Mouse (Mus musculus) bone marrow macrophage, adult 2 months (primary cell): ENCODE measurements around the gene Gm9508.

Source experiments
- CTCF ChIP-seq: IDR thresholded peaks from 2 replicates; pipeline ENCODE4 v1.5.1; 2012; ENCODE audit warnings: low read depth, mild to moderate bottlenecking, low read length, moderate library complexity
- POLR2A ChIP-seq: IDR thresholded peaks from 2 replicates; pipeline ENCODE4 v1.6.1; 2012; ENCODE audit warnings: mild to moderate bottlenecking, low read depth, low read length, borderline replicate concordance

DNA sequence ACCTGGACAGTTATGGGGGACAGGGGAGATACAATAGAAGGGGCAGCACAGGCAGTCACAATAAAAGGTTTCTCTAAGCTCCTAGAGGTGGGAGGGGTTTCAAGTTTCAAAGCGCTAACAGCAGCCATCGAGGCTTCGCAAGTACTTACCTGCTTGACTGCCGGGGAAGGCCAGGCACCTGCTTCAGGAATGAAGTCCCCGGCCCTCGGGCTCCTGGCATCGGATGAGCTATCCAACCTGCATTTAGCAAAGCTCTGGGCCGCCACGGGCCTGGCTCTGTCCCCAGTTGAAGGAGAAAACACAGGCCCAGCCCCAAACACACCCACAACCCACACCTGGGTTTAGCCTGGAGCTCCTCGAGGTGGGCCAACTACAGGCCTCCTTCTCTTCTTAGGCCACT is 10.0 kb downstream of the Gm9508 start:
- TF ChIP-seq POLR2A (no peak), CTCF (no peak)
